Mouse (Mus musculus) hindlimb bud, embryonic 11.5 days (tissue): ENCODE data around the gene Sst.

Experiments used
- DNase-seq: peaks from one replicate; pipeline ENCODE4 v3.0.0-alpha.2; 2012; ENCODE audit warnings: low read depth, low spot score; ENCODE audit errors: extremely low spot score

Sst gene

DNA sequence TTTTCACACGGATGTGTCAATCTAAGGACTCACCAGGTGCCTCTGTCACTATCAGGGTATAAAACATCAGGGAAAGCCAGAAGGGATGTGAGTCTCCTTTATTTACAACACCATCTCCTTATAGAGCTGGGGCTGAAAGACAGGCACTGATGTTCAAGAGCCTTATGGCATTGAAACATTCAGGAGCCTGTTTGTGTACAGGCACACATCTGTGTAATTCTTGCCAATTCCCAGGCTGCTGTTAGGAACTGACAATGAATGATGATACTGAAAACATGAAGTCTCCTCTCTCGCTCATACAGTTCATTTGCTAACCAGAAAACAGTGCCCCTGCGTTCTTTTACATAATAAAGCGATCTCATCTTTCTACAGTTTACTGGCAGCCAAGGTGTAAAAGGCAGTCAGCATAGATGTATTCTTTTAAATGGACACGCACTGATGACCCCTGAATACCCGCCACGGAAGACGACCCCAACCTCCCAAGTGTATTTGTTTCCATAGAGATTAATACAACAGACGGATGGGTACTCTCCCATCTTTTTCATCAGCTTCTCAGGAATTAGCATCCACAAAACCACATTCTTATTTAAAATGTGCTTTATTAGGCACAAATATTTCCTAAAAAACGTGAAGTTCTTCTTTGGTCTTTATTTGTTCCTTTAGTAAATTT lies 2.7 kb downstream of the Sst start:
- DNase-seq: no peak

GRCm38 (mm10) chr16:23885098-23885497 lies 5.7 kb downstream of the Sst start:
- DNase-seq: no peak

DNA sequence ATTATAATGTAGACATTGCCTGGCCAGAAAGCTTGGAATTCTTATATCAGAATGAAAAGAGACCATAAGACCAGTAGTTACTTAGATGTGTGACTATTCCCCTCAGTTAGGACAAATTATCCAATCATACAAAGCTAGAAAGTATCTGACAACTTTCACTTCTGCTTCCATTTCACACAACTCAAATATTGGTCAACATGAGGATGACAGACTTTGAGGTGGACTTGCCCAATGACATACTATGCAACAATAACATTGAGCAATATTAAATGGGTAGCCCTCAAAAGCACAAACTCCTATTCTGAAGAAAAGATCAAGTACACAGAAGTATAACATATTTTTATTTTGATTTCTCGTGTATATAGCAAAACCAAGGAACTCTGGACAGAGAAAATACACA lies 35.5 kb downstream of the Sst start:
- DNase-seq: no peak

GRCm38 (mm10) chr16:23849720-23850119 lies 41.0 kb downstream of the Sst start:
- DNase-seq: no peak

GRCm38 (mm10) chr16:23849176-23849575 lies 41.6 kb downstream of the Sst start:
- DNase-seq: no peak

GRCm38 (mm10) chr16:23844622-23845021 lies 46.1 kb downstream of the Sst start:
- no peak for DNase-seq

GRCm38 (mm10) chr16:23842609-23843008 lies 48.1 kb downstream of the Sst start:
- no peak for DNase-seq
